Mouse (Mus musculus): ENCODE measurements around the gene Atp13a1.

Atp13a1 gene

DNA sequence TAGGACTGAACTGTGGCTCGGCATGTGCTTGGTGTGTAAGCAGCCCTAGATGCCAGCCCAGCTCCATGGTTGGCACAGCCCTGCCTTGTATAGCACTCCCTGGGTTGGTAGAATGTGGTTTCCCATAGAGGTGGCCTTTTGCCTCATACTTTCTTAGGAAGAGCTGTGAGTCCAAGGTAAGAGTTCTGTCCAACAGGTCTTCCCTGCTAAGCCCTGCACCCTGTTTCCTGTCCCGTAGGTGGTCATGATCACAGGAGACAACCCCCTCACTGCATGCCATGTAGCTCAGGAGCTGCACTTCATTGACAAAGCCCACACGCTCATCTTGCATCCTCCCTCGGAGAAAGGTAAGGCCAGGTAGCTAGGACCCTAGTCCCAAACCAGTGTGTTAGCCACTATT lies 10.8 kb downstream of the Atp13a1 start:
- DNase-seq = no peak

DNA sequence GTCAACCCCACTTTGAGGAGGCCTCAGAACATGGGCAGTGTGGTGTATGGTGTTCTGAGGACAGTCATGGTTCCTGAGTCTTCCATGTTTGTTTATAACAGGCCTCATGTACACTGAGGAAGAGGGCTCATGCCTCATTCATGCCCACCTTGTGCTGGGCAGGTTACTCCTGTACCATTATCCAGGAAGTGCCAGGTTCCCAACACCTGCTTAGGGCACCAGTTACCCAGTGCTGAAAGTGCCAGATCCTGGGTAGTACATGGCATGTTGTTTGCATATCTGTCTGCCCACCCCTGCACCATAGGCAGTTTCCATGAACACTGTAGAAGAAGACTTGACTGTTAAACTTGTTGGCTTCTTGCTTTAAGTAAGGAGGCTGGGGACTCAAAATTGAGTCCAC lies 11.3 kb downstream of the Atp13a1 start:
- no peak for DNase-seq

DNA sequence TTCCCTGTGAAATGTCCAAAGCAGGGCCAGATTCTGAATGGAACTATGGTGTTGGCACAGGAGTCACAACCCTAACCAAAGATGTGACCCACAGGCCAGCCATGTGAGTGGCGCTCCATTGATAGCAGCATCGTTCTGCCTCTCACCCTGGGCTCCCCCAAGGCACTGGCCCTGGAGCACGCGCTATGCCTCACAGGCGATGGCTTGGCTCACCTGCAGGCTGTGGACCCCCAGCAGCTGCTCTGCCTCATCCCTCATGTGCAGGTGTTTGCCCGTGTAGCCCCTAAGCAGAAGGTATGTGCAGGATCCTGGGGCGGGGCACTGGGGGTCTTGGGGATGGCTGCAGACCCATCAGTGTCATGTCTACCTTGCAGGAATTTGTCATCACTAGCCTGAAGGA lies 12.4 kb downstream of the Atp13a1 start:
- DNase-seq = peak in 1 of 2 experiments; percentile 35

DNA sequence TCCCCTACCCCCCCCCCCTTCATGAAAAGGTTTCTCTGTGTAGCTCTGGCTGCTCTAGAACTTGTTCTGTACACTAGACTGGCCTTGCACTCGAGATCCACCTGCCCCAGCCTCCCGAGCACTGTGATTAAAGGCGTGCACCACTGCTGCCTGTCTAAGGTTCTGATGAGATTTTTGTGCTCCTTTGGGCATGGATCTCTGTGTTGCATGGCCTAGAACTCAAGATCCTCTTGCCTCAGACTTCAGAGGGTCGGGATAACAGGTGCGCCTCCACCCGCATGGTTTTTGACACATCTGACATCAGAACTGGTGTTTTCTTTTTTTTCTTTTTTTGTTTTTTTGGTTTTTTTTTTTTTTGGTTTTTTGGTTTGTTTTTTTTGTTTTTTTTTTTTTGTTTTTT lies 13.6 kb downstream of the Atp13a1 start:
- peak in 1 of 2 experiments; percentile 16 for DNase-seq

DNA sequence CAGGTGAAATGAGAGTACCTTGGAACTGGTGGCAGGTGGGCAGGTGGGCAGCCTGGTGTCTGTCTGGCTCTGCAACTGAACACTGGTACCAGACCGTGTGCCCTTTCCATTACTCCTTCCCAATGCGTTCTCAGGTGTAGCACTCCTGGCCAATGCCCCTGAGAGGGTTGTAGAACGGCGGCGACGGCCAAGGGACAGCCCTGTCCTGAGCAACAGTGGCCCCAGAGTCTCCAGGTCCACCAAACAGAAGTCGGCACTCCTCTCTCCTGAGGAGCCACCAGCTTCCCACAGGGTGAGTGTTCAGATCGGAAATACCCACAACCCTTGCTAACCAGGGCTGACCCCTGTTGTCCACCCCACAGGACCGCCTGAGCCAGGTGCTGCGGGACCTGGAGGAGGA lies 14.1 kb downstream of the Atp13a1 start:
- peak in 1 of 2 experiments; percentile 19 for DNase-seq

DNA sequence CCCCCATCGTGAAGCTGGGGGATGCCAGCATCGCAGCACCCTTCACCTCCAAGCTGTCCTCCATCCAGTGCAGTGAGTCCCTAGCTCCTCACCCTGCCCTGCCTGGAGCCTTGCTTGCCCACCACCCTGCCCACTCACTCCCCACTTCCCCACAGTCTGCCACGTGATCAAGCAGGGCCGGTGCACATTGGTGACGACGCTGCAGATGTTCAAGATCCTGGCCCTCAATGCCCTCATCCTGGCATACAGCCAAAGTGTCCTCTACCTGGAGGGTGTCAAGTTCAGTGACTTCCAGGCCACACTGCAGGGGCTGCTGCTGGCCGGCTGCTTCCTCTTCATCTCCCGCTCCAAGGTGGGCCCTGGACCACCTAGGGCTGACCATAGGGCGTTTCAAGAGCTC lies 14.5 kb downstream of the Atp13a1 start:
- peak in 1 of 2 experiments; percentile 26 for DNase-seq

DNA sequence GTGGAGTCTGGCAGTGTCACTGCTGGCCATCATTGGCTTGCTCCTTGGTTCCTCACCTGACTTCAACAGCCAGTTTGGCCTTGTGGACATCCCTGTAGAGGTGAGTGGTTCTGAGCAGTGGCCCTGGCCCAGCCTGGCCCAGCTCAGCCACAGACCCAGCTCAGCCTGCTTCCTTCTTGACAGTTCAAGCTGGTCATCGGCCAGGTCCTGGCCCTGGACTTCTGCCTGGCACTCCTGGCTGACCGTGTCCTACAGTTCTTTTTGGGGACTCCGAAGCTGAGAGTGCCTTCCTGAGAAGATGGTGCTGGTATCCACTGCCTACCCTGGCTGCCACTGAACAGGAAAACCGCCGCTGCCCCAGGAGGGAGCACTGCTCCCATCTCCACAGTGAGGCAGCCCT lies 16.3 kb downstream of the Atp13a1 start:
- DNase-seq = peak in 1 of 2 experiments; percentile 34

DNA sequence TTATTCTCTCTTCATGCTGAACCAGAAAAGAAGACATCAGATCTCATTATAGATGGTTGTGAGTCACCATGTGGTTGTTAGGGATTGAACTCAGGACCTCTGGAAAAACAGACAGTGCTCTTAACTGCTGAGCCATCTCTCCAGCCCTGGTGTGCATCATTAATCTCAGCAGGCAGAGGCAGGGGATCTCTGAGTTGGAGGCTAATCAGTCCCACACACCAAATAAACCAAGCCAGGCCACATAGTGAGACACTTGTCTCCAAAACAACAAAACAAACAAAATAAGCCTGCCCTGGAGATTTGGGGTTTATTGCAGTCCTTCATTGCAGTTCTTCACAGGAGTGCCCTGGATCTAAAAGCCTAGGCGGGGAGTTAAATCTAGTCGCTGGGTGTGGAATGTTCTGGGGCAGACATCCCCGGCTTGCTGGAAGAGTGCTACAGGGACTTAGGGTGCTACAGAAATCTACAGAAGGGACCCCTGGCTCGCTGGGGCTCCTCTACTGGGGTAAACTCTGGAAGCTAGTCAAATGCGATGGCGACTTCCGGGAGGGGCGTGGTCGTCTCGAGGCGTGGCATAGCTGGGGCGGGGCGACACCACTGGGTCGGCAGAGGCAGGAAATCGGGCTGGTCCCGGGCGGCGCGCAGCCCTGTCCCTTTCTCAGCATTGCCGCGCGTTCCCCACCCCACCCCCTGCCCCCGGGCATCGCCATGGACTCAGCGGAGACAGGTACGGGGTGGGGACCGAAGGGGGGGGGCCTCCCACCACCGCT lies 17.3 kb downstream of the Atp13a1 start, which contains the start of gene Gmip:
Gene Gmip (plus strand): TSS at position 586 of the 770 bp plus-strand sequence.
- peak; percentile 89 for DNase-seq

DNA sequence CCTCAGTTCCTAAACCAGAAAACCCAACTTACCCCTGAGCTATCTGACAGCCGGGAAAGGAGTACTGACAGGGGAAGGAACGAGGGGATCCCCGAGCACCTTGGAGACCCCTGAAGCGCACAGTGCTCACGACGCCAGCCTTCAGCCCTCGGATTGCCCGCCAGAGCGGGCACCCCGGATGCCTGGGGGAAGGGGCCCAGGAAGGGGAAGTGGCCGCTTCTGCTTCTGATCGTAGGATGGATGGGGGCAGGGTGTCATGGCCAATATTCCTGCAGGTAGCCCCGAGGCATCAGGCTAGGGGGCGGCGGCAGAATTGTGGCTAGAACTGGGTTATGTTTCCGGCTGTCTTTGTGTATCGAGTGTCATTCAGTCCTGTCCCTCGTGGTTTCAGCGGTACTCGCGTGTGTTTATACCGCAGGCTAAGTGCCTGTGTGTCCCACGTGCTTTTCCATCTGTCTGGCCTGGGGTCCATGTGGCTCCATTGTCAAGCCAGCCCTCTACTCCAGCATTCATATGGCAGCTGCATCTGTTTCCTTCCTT lies 18.0 kb downstream of the Atp13a1 start:
- peak in 1 of 2 experiments; percentile 51 for DNase-seq

DNA sequence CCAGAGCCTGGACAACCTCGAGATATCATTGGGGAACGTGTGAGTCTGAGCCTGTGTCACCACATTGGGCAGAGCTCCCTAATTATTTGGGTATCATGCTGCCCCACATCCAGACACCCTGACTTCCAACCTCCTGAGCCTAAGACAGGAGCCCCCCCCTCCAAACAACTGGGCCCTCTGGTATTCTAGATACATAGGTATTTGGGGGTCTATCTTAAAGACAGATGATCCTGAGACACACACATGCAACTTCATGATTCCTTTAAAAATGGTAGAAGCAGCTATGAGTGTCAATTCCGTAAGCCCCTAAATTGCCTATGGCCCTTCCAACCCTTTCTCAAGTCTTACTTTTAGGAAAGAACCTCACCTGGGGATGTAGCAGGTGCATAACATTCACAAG lies 18.9 kb downstream of the Atp13a1 start:
- DNase-seq = no peak

DNA sequence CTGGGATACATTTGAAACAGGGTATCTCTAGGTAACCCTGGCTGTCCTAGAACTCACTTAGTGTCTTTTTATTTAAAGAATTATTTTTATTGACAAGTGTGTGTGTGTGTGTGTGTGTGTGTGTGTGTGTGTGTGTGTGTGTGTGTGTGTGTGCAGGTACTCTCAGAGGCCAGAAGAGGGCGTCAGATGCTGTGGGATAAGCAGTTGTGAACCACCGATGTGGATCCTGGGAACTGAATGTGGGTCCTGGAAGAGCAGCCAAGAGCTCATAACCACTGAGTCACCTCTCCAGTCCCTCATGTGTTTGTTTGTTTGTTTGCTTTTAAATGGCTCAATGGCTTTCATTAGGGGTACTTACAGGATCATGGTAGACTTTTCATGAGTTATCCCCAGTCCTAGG lies 23.9 kb downstream of the Atp13a1 start:
- DNase-seq = no peak

DNA sequence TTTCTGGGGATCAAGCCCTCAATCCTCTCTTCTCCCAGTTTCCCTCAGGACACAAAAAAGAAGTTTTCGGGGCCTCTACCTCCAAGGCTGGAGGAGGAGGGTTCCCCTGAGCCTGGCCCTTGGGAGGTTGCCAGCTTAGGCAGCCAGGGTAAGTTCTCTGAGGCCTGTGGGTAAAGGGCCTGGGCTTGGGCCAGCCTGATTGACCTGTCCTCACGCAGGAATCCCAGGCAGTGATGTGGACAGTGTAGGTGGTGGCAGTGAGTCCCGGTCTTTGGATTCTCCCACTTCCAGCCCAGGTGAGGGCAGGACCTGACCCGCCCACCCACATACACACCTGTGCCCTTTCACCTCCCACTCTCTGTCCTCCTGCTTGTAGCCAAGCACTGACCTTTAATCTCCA lies 24.4 kb downstream of the Atp13a1 start:
- DNase-seq = peak; percentile 58 to 71

DNA sequence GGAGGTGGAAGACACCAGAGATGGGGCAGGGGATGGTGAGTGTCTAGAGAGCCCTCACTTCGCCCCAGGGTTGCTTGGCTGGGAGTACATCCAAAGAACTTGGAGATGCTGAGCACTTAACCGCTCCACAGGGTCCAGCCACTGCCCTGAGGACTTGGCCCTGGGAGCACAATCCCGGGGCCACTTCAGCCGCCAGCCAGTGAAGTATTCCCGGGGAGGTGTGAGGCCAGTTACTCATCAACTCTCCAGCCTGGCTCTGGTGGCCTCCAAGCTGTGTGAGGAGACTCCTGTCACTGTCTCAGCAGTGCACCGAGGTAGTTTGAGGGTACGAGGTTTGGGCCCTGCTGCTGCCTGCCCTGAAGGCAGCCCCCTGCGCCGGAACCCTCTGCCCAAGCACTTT lies 29.5 kb downstream of the Atp13a1 start:
- DNase-seq = peak; percentile 73 to 91

DNA sequence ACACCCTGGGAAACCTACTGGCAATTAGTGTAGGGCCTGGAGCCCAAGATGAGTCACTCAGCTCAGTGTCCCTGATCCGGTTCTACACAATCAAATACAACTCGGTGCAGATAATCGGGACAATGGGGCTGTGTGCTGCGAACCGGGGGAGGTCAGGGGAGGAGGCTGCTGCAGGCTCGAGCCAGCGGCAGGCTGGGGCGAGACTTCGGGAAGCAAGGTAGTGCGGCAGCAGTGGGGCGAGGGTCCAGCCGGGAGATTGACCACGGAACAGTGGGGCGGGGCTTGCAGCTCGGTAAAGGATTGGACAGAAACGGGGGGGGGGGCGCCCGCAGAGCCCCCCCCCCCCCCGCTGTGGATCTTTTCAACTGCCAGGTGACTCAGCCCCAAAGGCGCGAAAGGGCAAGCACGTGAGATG lies 31.0 kb downstream of the Atp13a1 start:
- peak; percentile 66 to 87 for DNase-seq

DNA sequence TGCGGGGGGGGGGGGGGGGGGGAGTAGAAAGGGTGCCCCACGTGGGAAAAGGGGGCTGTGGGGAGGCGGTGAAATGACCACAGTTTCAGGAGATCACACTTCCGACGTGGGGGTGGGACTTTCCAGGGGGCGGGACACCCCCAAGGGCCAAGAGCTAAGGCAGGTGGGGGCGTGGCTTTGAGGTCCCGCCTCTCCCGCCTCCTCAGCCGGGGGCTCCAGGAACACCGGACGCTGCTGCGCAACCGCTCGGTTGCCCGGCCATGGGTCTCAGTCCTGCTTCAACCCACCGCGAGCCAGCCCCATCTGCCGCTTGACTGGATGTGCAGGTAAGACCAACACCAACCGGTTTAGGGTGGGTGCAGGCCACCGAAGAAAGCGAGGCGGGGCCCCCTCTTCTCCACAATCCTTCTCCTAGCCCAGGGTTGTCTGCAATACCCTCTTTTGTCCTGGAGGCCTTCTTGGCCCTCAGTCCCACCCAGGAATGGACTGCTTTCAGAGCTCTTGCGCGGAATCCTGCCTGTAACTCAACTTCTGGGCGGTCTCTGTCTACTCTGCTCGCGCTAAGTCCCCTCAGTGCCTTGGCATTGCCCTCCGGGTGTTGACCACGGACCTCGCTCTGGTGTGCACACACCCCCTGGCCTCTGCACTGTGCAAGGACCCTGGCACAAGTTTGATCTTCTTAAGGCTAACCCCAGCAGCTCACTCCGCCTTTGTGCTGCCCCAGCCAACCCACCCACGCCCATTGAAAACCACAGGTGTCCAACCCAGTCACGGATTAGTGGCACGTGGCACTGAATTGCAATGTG lies 31.6 kb downstream of the Atp13a1 start, which contains the start of gene Lpar2:
Gene Lpar2 (plus strand): TSS at position 44 of the 806 bp plus-strand sequence.
- peak; percentile 85 to 93 for DNase-seq

DNA sequence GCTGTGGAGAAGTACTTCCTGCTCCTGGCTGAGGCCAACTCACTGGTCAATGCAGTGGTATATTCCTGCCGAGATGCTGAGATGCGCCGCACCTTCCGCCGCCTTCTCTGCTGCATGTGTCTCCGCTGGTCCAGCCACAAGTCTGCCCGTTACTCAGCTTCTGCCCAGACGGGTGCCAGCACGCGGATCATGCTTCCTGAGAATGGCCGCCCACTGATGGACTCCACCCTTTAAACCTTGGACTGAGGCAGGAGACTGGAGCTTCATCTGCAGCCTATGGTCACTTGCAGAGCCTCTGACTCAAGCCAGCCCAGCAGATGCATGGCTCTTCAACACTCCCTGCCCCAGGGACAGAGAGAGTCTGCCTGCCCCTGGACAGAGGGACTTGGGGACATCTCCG lies 35.4 kb downstream of the Atp13a1 start:
- DNase-seq = peak; percentile 45 to 75

DNA sequence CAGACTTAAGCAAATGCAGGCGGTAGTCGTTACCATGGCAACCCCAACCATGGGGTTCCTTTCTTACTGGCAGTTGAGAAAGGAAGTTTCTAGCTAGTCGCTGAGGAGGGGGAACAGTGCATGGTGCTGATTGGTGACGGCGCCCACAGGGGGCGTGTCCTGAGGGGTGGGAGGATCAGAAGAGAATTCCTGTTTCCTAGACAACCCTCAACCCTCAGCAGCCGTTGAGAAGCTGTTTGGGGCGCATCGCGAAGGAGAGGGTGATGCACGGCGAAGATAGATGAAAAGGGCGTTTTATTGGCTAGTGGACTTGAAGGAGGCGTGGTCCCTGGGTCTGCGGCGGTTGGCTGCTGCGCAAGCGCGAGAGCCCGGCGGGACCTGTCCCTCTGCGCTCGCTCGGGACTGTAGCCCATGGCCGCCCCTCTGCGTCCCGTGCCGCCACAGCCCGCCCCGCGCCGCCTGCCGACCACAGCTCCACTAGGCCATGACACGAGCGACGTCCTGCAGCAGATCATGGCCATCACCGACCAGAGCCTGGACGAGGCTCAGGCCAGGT lies 41.4 kb downstream of the Atp13a1 start, which contains the start of gene Pbx4:
Gene Pbx4 (plus strand): TSS at position 194 of the 556 bp plus-strand sequence.
- peak; percentile 78 to 89 for DNase-seq

DNA sequence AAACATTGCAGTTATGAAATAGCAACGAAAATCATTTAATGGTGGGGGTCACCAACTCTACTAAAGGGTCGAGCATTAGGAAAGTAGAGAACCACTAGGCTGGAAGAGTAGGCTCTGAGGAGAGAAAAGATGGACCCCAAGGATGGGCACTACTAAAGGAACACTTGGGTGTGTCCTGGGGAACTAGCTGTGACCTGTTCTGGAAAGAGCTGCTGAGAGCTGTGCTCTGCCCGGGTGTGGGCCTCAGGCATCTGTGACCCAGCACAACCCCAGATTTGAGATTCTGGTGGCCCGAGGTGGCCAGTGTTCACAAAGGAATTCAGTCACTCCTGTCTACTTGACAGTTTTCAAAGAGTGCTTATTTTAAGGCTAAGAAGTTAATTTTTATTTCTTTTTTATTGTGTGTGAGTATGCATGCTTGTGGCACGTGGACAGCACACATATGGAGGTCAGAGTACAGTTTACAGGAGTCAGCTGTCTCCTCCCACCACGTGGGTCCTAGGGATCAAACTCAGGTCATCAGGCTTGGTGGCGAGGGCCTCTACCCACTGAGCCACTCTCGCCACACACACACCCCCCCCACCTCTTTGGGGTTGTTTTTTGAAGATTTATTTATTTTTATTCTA lies 46.2 kb downstream of the Atp13a1 start:
- peak; percentile 67 to 84 for DNase-seq

DNA sequence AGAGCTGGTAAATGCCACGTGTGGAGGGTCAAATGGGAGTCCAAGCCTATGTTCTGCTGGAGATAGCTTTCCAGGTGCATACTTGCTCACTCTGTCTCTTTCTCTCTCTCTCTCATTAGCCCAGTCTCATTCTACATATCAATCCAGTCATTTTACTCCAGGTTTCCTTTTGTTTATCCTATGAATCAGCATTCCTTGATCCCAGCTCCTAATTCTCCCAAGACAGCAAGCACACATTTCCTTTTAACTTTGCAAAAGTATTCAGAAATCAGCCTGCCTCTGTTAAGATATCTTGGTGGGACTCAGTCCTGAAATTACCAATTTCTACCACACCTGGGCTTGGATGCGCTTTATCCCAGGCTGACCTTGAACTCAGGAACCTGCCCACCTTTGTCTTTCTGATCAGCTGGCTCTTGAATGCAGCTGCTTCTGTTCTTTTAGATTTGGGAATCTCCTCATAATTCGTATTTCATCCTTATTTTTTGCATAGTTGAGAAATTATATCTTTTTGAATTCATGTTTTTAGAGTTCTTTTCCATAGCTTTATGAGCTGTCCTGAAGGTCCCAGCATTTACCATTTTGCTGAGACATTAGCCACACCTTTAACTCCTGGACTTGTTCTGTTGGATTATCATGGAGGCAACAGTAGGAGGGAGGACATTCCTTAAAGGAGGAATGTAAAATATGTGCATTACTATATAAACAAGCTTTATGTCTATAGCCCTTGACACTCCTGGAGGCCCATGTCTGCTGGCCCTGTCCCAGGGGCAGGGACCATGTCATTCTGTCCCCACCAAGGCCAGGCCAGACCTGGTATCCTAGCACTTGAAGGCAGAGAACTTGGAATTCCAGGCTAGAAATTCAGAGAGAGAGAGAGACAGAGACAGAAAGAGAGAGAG lies 56.5 kb downstream of the Atp13a1 start:
- DNase-seq = no peak

DNA sequence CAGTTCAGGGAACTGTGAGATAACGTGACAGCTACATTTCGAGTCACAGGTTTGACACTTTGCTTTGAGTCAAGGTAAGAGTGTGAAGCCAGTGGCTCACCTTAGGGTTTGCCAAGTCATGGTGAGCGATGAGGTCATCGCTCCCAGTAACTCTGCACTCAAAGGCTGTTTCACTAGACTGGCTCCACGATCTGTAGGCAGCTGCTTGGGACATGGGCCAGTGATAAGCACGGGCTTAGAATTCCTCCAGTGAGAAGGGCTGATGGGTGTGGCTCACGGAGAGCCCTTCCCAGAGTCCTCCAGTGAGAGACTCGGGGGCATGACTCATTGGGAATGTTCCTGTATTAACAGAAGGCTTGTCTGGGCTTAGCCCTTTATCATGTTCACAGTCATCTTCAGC lies 58.0 kb downstream of the Atp13a1 start:
- DNase-seq = no peak

DNA sequence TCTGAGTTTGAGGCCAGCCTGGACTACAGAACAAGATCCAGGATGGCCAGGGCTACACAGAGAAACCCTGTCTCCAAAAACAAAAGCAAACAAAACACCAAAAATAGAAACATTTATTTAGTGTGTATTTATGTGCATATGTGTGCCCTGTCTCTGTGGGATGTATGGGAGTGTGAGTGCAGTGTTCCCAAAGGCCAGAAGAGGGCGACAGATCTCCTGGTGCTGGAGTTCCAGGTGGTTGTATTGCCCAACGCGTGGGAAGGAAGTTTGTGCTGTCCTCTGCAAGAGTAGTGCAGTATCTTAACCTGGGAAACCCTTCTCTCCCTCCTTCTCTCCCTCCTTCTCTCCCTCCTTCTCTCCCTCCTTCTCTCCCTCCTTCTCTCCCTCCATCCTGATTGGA lies 58.9 kb downstream of the Atp13a1 start:
- peak in 1 of 2 experiments; percentile 7 for DNase-seq

Measured in kidney, postnatal 25 days (tissue).